Mouse (Mus musculus): ENCODE data around the gene D230025D16Rik. TPM values are rescaled to one million over a fixed set of nuclear protein-coding genes. Genes with fewer than 3 reads are reported as not detected.

The D230025D16Rik gene
- polyA plus RNA-seq, 1 experiment: 1.3 TPM

GRCm38 (mm10) chr8:105233126-105233935 lies 8.4 kb downstream of the D230025D16Rik start:
- TF ChIP-seq GATA1 (IDR thresholded peaks at IDR 0.05; ENCODE audit: low read length): no peak
- TF ChIP-seq TAL1 (IDR thresholded peaks at IDR 0.05; ENCODE audit: low read length): no peak
- H3K4me3 ChIP-seq (replicated peaks): no peak overlapping the region
- H3K4me1 ChIP-seq (ENCODE audit: control insufficient read depth): peaks cover 48% of the 10 kb centered on the region
- H3K9me3 ChIP-seq (ENCODE audit: control insufficient read depth, low read length): no peaks in the 10 kb centered on the region
- peaks cover 86% of the 10 kb centered on the region for H3K36me3 ChIP-seq (ENCODE audit: control insufficient read depth)
- no peaks in the 10 kb centered on the region for H3K27me3 ChIP-seq (ENCODE audit: control insufficient read depth)

GRCm38 (mm10) chr8:105235206-105235605 lies 10.3 kb downstream of the D230025D16Rik start:
- Histone ChIP-seq H3K27me3 (ENCODE audit: control insufficient read depth) (no peaks in the 10 kb centered on the region), H3K36me3 (ENCODE audit: control insufficient read depth) (peaks cover 87% of the 10 kb centered on the region), H3K4me3 (replicated peaks) (no peak overlapping the region), H3K9me3 (ENCODE audit: control insufficient read depth, low read length) (no peaks in the 10 kb centered on the region), H3K4me1 (ENCODE audit: control insufficient read depth) (peaks cover 40% of the 10 kb centered on the region)
- no peak for TF ChIP-seq GATA1 (IDR thresholded peaks at IDR 0.05; ENCODE audit: low read length)
- TF ChIP-seq TAL1 (IDR thresholded peaks at IDR 0.05; ENCODE audit: low read length): no peak

- no peak for TF ChIP-seq TAL1 (IDR thresholded peaks at IDR 0.05; ENCODE audit: low read length)
- TF ChIP-seq GATA1 (IDR thresholded peaks at IDR 0.05; ENCODE audit: low read length): no peak
These were observed 12.6 kb downstream of the D230025D16Rik start for GRCm38 (mm10) chr8:105237442-105238142.

GRCm38 (mm10) chr8:105241016-105241415 lies 16.1 kb downstream of the D230025D16Rik start:
- H3K9me3 ChIP-seq (ENCODE audit: control insufficient read depth, low read length): no peaks in the 10 kb centered on the region
- H3K4me3 ChIP-seq (replicated peaks): no peak overlapping the region
- TF ChIP-seq TAL1 (IDR thresholded peaks at IDR 0.05; ENCODE audit: low read length): no peak
- no peak for TF ChIP-seq GATA1 (IDR thresholded peaks at IDR 0.05; ENCODE audit: low read length)
- H3K27me3 ChIP-seq (ENCODE audit: control insufficient read depth): no peaks in the 10 kb centered on the region
- peaks cover 89% of the 10 kb centered on the region for H3K36me3 ChIP-seq (ENCODE audit: control insufficient read depth)
- 0 out of 2 replicates have a peak, but pooled peaks cover 2% of the 10 kb centered on the region for H3K4me1 ChIP-seq (ENCODE audit: control insufficient read depth)

More at GRCm38 (mm10) chr8:105237442-105238142, 12.6 kb downstream of the D230025D16Rik start:
- Histone ChIP-seq H3K36me3 (ENCODE audit: control insufficient read depth) (peaks cover 93% of the 10 kb centered on the region), H3K27me3 (ENCODE audit: control insufficient read depth) (no peaks in the 10 kb centered on the region), H3K9me3 (ENCODE audit: control insufficient read depth, low read length) (no peaks in the 10 kb centered on the region), H3K4me3 (replicated peaks) (no peak overlapping the region), H3K4me1 (ENCODE audit: control insufficient read depth) (peaks cover 20% of the 10 kb centered on the region)

- H3K36me3 ChIP-seq (ENCODE audit: control insufficient read depth): peaks cover 73% of the 10 kb centered on the region
- TF ChIP-seq TAL1 (IDR thresholded peaks at IDR 0.05; ENCODE audit: low read length): no peak
- no peak for TF ChIP-seq GATA1 (IDR thresholded peaks at IDR 0.05; ENCODE audit: low read length)
- no peaks in the 10 kb centered on the region for H3K27me3 ChIP-seq (ENCODE audit: control insufficient read depth)
- peaks cover 40% of the 10 kb centered on the region for H3K4me1 ChIP-seq (ENCODE audit: control insufficient read depth)
- H3K4me3 ChIP-seq (replicated peaks): no peak overlapping the region
- H3K9me3 ChIP-seq (ENCODE audit: control insufficient read depth, low read length): no peaks in the 10 kb centered on the region
These were observed 27.0 kb downstream of the D230025D16Rik start for GRCm38 (mm10) chr8:105251954-105252353.

GRCm38 (mm10) chr8:105252680-105253537 lies 28.0 kb downstream of the D230025D16Rik start:
- H3K9me3 ChIP-seq (ENCODE audit: control insufficient read depth, low read length): no peaks in the 10 kb centered on the region
- TF ChIP-seq TAL1 (IDR thresholded peaks at IDR 0.05; ENCODE audit: low read length): no peak
- no peak for TF ChIP-seq GATA1 (IDR thresholded peaks at IDR 0.05; ENCODE audit: low read length)
- no peak overlapping the region for H3K4me3 ChIP-seq (replicated peaks)
- peaks cover 2% of the 10 kb centered on the region for H3K27me3 ChIP-seq (ENCODE audit: control insufficient read depth)
- H3K36me3 ChIP-seq (ENCODE audit: control insufficient read depth): peaks cover 64% of the 10 kb centered on the region
- peaks cover 40% of the 10 kb centered on the region for H3K4me1 ChIP-seq (ENCODE audit: control insufficient read depth)

GRCm38 (mm10) chr8:105253766-105254151 lies 28.8 kb downstream of the D230025D16Rik start:
- peak overlapping the region; percentile 83 for H3K4me3 ChIP-seq (replicated peaks)
- TF ChIP-seq TAL1 (IDR thresholded peaks at IDR 0.05; ENCODE audit: low read length): no peak
- no peak for TF ChIP-seq GATA1 (IDR thresholded peaks at IDR 0.05; ENCODE audit: low read length)
- H3K36me3 ChIP-seq (ENCODE audit: control insufficient read depth): peaks cover 58% of the 10 kb centered on the region

GRCm38 (mm10) chr8:105254152-105254965 lies 29.4 kb downstream of the D230025D16Rik start:
- Histone ChIP-seq H3K36me3 (ENCODE audit: control insufficient read depth) (peaks cover 56% of the 10 kb centered on the region), H3K27me3 (ENCODE audit: control insufficient read depth) (peaks cover 17% of the 10 kb centered on the region), H3K4me1 (ENCODE audit: control insufficient read depth) (peaks cover 47% of the 10 kb centered on the region), H3K4me3 (replicated peaks) (peak overlapping the region; percentile 83), H3K9me3 (ENCODE audit: control insufficient read depth, low read length) (no peaks in the 10 kb centered on the region; the same call in 1 of the 2 replicates)
- TF ChIP-seq TAL1 (IDR thresholded peaks at IDR 0.05; ENCODE audit: low read length) (no peak), GATA1 (IDR thresholded peaks at IDR 0.05; ENCODE audit: low read length) (no peak)

More at GRCm38 (mm10) chr8:105253766-105254151, 28.8 kb downstream of the D230025D16Rik start:
- H3K4me1 ChIP-seq (ENCODE audit: control insufficient read depth): peaks cover 41% of the 10 kb centered on the region
- H3K9me3 ChIP-seq (ENCODE audit: control insufficient read depth, low read length): no peaks in the 10 kb centered on the region
- H3K27me3 ChIP-seq (ENCODE audit: control insufficient read depth): peaks cover 11% of the 10 kb centered on the region

Measured in erythroblast, embryonic 14.5 days (primary cell).